Mouse (Mus musculus) telencephalon, adult 2 months (tissue): Measurements from ENCODE around the gene Rab5b.

Experiments
- DNase-seq: peaks from one replicate; pipeline ENCODE4 v3.0.0-alpha.2; 2011; ENCODE audit warnings: low read depth, low spot score

The Rab5b gene

GRCm38 (mm10) chr10:128699006-128699405 is 2.9 kb upstream of the Rab5b start:
- no peak for DNase-seq

- DNase-seq, result no peak
Measured at GRCm38 (mm10) chr10:128697072-128697725, 1.1 kb upstream of the Rab5b start.

- DNase-seq, result no peak
Measured at GRCm38 (mm10) chr10:128695411-128695991, 563 bp downstream of the Rab5b start.

GRCm38 (mm10) chr10:128674469-128675008 is 21.5 kb downstream of the Rab5b start:
- no peak for DNase-seq

- peak; percentile 50 for DNase-seq
Measured at GRCm38 (mm10) chr10:128673763-128674468, 22.1 kb downstream of the Rab5b start, which contains the start of gene Suox. Gene Suox, minus strand, starts transcription at chr10:128674073.

GRCm38 (mm10) chr10:128671148-128671547 is 24.9 kb downstream of the Rab5b start:
- DNase-seq, result no peak

- no peak for DNase-seq
Measured at GRCm38 (mm10) chr10:128668790-128669672, 27.0 kb downstream of the Rab5b start.

GRCm38 (mm10) chr10:128665806-128666205 is 30.3 kb downstream of the Rab5b start:
- DNase-seq, result no peak

GRCm38 (mm10) chr10:128665307-128665706 is 30.8 kb downstream of the Rab5b start:
- DNase-seq, result no peak

- DNase-seq, result no peak
Measured at GRCm38 (mm10) chr10:128664808-128665207, 31.3 kb downstream of the Rab5b start.

- DNase-seq, result no peak
Measured at GRCm38 (mm10) chr10:128663441-128664220, 32.4 kb downstream of the Rab5b start.

GRCm38 (mm10) chr10:128662465-128662864 is 33.6 kb downstream of the Rab5b start:
- DNase-seq, result no peak

- no peak for DNase-seq
Measured at GRCm38 (mm10) chr10:128659490-128659889, 36.6 kb downstream of the Rab5b start.

- no peak for DNase-seq
Measured at GRCm38 (mm10) chr10:128657844-128658243, 38.2 kb downstream of the Rab5b start.

GRCm38 (mm10) chr10:128656731-128657130 is 39.3 kb downstream of the Rab5b start:
- DNase-seq, result no peak

- DNase-seq, result no peak
Measured at GRCm38 (mm10) chr10:128655254-128655653, 40.8 kb downstream of the Rab5b start.

- no peak for DNase-seq
Measured at GRCm38 (mm10) chr10:128653866-128654265, 42.2 kb downstream of the Rab5b start.

- DNase-seq, result no peak
Measured at GRCm38 (mm10) chr10:128646139-128647089, 49.6 kb downstream of the Rab5b start.
